Mouse (Mus musculus): ENCODE measurements around the gene Btbd35f8. TPM values are rescaled to one million over a fixed set of nuclear protein-coding genes. Genes with fewer than 3 reads are reported as not detected.
"Not testable (repeated sequence)": the region's sequence is repeated elsewhere in the genome, so short reads cannot be mapped to it uniquely, and the experiment has no call there.

The Btbd35f8 gene
- not detected in 2 replicates for polyA plus RNA-seq (2015; fragmentation: Nextera tagmentation; extraction: Ambion mirVana)

- H3K27ac ChIP-seq (ENCODE audit: low read length); H3K4me1 ChIP-seq (replicated peaks; ENCODE audit: control insufficient read depth, insufficient read depth, low read length); H3K9me3 ChIP-seq (ENCODE audit: control insufficient read depth, low read length); H3K36me3 ChIP-seq (ENCODE audit: control insufficient read depth, insufficient read depth, low read length); H3K4me2 ChIP-seq (ENCODE audit: low read depth, low read length); H3K27me3 ChIP-seq (ENCODE audit: control insufficient read depth, insufficient read depth, low read depth, low read length); ATAC-seq (ENCODE audit: low read depth); H3K4me3 ChIP-seq (ENCODE audit: low read length); H3K9ac ChIP-seq (ENCODE audit: low read length): not testable (repeated sequence)
- WGBS, result no CpG with 5 or more reads among the region's 3 CpGs
Measured at GRCm38 (mm10) chrX:34450224-34450623, at the start of gene Btbd35f8. Btbd35f8 (plus strand) TSS chrX:34450524.

Other genes starting within 250 kb of the Btbd35f8 start
- not detected in 2 replicates for gene Spin2g, start 211.8 kb upstream of the Btbd35f8 start, polyA plus RNA-seq (2015; fragmentation: Nextera tagmentation; extraction: Ambion mirVana)

Measured in lung, embryonic 16.5 days (tissue).